Mouse (Mus musculus) lung, postnatal 14 days (tissue): Measurements from ENCODE around the gene Acsf3.

ENCODE experiments used
- DNase-seq: peaks from one replicate; pipeline ENCODE4 v3.0.0; 2021

Acsf3 gene

GRCm38 (mm10) chr8:122851692-122852545 lies 76.6 kb downstream of the Acsf3 start:
- DNase-seq: no peak

GRCm38 (mm10) chr8:122852546-122852905 lies 77.2 kb downstream of the Acsf3 start:
- no peak for DNase-seq

- no peak for DNase-seq
Observed at GRCm38 (mm10) chr8:122853340-122853771, 78.1 kb downstream of the Acsf3 start.

- DNase-seq: no peak
Observed at GRCm38 (mm10) chr8:122854388-122854787, 79.1 kb downstream of the Acsf3 start.

- DNase-seq: no peak
Observed at GRCm38 (mm10) chr8:122855123-122855522, 79.8 kb downstream of the Acsf3 start.

GRCm38 (mm10) chr8:122856288-122856687 lies 81.0 kb downstream of the Acsf3 start:
- no peak for DNase-seq

GRCm38 (mm10) chr8:122859843-122860242 lies 84.6 kb downstream of the Acsf3 start:
- DNase-seq: no peak

- DNase-seq: no peak
Observed at GRCm38 (mm10) chr8:122864719-122865129, 89.4 kb downstream of the Acsf3 start.

GRCm38 (mm10) chr8:122865441-122865840 lies 90.2 kb downstream of the Acsf3 start:
- no peak for DNase-seq

GRCm38 (mm10) chr8:122866231-122866630 lies 90.9 kb downstream of the Acsf3 start:
- DNase-seq: no peak
